Mouse (Mus musculus): Measurements from ENCODE around the gene Hoxb7.
A peak's percentile ranks its signal among the peaks of the same experiment; 100 is the strongest.

The Hoxb7 gene

DNA sequence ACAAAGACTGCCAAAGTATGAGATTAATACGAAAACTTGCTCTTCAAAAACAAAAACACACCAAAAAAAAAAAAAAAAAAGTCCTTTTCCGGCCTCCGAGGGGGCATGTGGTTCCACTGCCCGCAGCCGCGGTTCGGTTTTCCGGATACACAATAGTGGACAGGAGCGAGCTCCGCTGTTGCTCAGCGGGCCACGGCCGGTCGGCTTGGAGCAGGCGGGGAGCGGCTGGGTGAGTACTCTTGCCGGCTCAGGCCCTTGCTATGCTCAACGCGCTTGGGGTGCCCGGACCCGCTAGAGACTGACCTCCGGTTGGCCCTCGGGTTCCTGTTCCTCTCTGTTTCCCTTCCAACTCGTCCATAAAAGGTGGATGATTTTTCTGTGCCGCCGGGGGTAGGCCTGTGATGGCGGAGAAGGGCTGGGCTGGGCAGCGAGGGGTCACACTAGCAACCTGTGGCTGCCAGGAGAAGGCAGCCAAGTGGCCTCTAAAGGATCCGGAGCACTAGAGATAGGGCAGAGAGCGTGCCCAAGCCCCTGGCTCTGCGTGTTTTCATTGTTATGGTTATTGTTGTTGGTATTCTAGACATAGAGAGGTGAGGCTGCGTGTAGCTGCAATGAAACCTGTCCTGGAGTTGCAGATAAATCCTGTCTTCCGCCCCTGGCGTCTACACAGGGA lies 28.4 kb downstream of the Hoxb7 start:
- DNase-seq (ENCODE audit: low spot score in 2 of 2): peak in 1 of 2 experiments; percentile 53

- peak in 1 of 2 experiments; percentile 52 for DNase-seq (ENCODE audit: low spot score in 2 of 2)
These were observed 28.9 kb downstream of the Hoxb7 start for GRCm38 (mm10) chr11:96315344-96315681.

- peak in 1 of 2 experiments; percentile 9 for DNase-seq (ENCODE audit: low spot score in 2 of 2)
These were observed 30.5 kb downstream of the Hoxb7 start for GRCm38 (mm10) chr11:96316696-96317607.

- DNase-seq (ENCODE audit: low spot score in 2 of 2): peak in 1 of 2 experiments; percentile 35
These were observed 31.4 kb downstream of the Hoxb7 start, which contains the start of gene Hoxb4 for GRCm38 (mm10) chr11:96317608-96318367. TSS of gene Hoxb4 (plus strand) at chr11:96318267.

- DNase-seq (ENCODE audit: low spot score in 2 of 2): peak; percentile 48 to 61
These were observed 32.1 kb downstream of the Hoxb7 start for GRCm38 (mm10) chr11:96318368-96319070.

GRCm38 (mm10) chr11:96319071-96319902 lies 32.9 kb downstream of the Hoxb7 start:
- DNase-seq (ENCODE audit: low spot score in 2 of 2): peak in 1 of 2 experiments; percentile 26

DNA sequence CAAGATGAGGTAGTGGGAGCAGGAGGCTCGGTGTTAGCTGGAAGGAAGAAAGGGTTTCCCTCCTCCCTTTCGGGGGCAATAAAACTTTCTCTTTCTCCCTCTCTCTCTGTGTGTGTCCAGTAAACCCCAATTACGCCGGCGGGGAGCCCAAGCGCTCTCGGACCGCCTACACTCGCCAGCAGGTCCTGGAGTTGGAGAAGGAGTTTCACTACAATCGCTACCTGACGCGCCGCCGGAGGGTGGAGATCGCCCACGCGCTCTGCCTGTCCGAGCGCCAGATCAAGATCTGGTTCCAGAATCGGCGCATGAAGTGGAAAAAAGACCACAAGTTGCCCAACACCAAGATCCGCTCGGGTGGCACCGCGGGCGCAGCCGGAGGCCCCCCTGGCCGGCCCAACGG lies 33.5 kb downstream of the Hoxb7 start:
- DNase-seq (ENCODE audit: low spot score in 2 of 2): peak in 1 of 2 experiments; percentile 58

- peak in 1 of 2 experiments; percentile 16 for DNase-seq (ENCODE audit: low spot score in 2 of 2)
These were observed 34.3 kb downstream of the Hoxb7 start for GRCm38 (mm10) chr11:96320688-96321087.

- DNase-seq (ENCODE audit: low spot score in 2 of 2): no peak
These were observed 35.4 kb downstream of the Hoxb7 start for GRCm38 (mm10) chr11:96321846-96322245.

DNA sequence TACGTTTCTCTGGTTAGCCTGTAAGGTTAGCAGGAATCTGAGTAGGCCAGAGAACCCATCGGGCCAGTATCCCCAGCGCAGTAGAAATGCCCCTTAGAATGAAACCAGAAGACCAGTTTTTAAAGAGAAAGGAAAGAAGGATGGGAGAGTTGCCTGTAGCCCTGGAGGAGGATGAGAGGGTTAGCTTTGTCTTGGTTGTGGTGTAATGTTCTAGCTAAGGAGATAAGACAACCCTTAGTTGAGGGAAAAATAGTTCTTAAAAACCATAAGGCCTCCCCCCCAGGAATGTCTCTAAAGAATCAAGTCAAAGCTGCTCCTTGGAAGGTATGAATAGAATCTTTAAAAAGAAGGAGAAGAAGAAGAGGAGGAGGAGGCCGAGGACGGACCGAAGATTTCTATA lies 36.3 kb downstream of the Hoxb7 start:
- no peak for DNase-seq (ENCODE audit: low spot score in 2 of 2)

GRCm38 (mm10) chr11:96323154-96323553 lies 36.7 kb downstream of the Hoxb7 start, which contains the start of gene Hoxb3:
TSS of gene Hoxb3 (plus strand) at chr11:96323326.
- DNase-seq (ENCODE audit: low spot score in 2 of 2): no peak

- DNase-seq (ENCODE audit: low spot score in 2 of 2): no peak
These were observed 37.7 kb downstream of the Hoxb7 start for GRCm38 (mm10) chr11:96324125-96324524.

GRCm38 (mm10) chr11:96324965-96325364 lies 38.5 kb downstream of the Hoxb7 start:
- no peak for DNase-seq (ENCODE audit: low spot score in 2 of 2)

DNA sequence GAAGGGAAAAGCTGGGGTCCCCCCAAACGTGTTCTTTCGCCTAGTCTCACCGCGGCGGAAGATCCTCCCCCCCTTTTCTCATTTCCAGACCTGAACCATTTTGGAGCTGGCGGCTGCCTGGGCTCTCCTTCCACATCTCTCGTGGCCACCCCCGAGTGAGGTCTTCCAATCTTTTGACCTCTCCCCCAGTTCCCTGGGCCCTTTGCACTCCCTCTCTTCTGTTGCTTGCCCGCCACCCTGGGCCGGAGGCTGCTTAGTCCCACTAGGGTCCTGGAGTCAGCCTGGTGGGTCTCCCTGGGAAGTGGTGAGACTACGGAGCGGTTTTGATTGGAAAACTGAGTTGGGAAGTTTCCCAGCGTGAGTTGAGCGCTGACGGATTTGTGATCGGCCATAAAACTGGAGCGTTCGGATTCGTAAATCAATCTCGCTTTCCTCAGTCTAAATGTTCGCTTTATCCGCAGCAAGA lies 39.4 kb downstream of the Hoxb7 start:
- DNase-seq (ENCODE audit: low spot score in 2 of 2): no peak

DNA sequence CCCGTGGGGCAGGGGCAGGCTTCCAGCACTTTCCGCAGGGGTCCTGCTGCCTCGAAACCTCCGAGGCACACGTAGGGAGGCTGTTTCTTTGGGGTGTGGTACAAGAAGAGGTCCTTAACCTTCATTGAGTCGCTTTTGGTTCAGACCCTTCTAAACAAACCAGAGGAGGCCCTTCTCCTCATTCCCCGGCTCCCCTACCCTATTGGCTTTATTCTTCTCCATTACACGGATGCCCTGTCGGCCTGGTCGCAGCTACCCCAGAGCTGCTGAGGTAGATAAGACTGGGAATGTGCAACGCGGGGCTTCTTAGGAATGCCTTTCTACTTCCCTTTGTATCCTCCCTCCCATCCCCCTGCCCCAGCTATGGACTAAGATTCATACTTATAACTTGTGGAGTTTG lies 40.3 kb downstream of the Hoxb7 start:
- no peak for DNase-seq (ENCODE audit: low spot score in 2 of 2)

GRCm38 (mm10) chr11:96327122-96327521 lies 40.7 kb downstream of the Hoxb7 start:
- no peak for DNase-seq (ENCODE audit: low spot score in 2 of 2)

GRCm38 (mm10) chr11:96327750-96328149 lies 41.3 kb downstream of the Hoxb7 start:
- no peak for DNase-seq (ENCODE audit: low spot score in 2 of 2)

- no peak for DNase-seq (ENCODE audit: low spot score in 2 of 2)
These were observed 42.2 kb downstream of the Hoxb7 start for GRCm38 (mm10) chr11:96328605-96329004.

GRCm38 (mm10) chr11:96332105-96332504 lies 45.7 kb downstream of the Hoxb7 start:
- no peak for DNase-seq (ENCODE audit: low spot score in 2 of 2)

DNA sequence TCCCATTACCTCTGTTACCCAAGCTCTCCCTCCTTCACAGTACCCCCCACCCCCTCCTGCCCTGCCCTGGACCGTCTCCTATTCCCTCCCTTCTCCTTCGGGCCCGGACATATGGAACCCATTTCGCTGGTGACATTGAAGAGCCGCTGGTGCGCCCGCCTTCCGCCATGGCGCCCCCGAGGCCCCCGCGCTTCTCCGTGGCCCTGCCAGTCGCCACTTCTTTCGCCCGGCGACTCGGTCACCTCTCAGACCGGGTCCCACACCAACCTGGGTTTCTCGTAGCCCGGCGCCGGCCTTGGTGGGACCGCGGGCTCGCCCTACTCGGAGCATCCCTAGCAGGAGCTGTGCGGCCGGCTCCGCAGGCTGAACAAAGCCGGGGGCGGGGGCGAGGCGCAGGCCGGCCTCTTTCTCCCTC lies 46.2 kb downstream of the Hoxb7 start:
- no peak for DNase-seq (ENCODE audit: low spot score in 2 of 2)

Data from urinary bladder, adult 18-20 months (tissue).